Mouse (Mus musculus) bone marrow, adult 2 months (tissue): ENCODE measurements around the gene Cdc42bpg. TPM values are rescaled to one million over a fixed set of nuclear protein-coding genes. Genes with fewer than 3 reads are reported as not detected.

Experiments
- H3K27ac ChIP-seq: fragments of 200-500 bp; 2 replicates; pipeline ENCODE4 v1.5.1; 2012; ENCODE audit warnings: low read depth, mild to moderate bottlenecking, control low read depth, inconsistent platforms, low read length; ENCODE audit not compliant: control insufficient read depth, poor library complexity, insufficient read depth
- H3K4me1 ChIP-seq: fragments of 200-500 bp; 2 replicates; pipeline ENCODE4 v1.6.1; 2011; ENCODE audit warnings: low read length; ENCODE audit not compliant: control insufficient read depth, insufficient read depth
- H3K4me3 ChIP-seq: fragments of 200-500 bp; replicated peaks from 2 replicates; pipeline ENCODE3; 2011; ENCODE audit warnings: mild to moderate bottlenecking, low read depth, low read length, control low read depth; ENCODE audit not compliant: control insufficient read depth
- CTCF ChIP-seq: fragments of 200-500 bp; IDR thresholded peaks from 2 replicates; pipeline ENCODE4 v1.5.1; 2011; ENCODE audit warnings: low read length, control low read depth; ENCODE audit not compliant: control insufficient read depth, insufficient read depth
- POLR2A ChIP-seq: fragments of 200-500 bp; IDR thresholded peaks from 2 replicates; pipeline ENCODE4 v1.6.1; 2011; ENCODE audit warnings: low read depth, mild to moderate bottlenecking, control low read depth, low read length, borderline replicate concordance; ENCODE audit not compliant: control insufficient read depth
- whole genome bisulfite sequencing: fragments of 180-500 bp; shearing (Covaris S2); methylation state at CpG from one replicate; pipeline ENCODE4 v1.1.7; 2018; 5-methylcytosine and 5-hydroxymethylcytosine counted together
- polyA plus RNA-seq: library from polyadenylated mRNA; stranded (reverse); fragments of >200 nt; gene quantifications from 2 replicates; pipeline ENCODE4 v1.2.4, GENCODE M21; 2011; ENCODE audit warnings: low replicate concordance; ENCODE audit not compliant: missing spikeins, insufficient read depth, insufficient read length

The Cdc42bpg gene
- polyA plus RNA-seq, 1 experiment = 13.6 TPM

GRCm38 (mm10) chr19:6321786-6322621, 15.7 kb downstream of the Cdc42bpg start:
- Histone ChIP-seq H3K4me3 (no peak overlapping the region), H3K4me1 (no peaks in the 10 kb centered on the region), H3K27ac (no peak overlapping the region)
- WGBS = 89% methylated on average over 33 of the region's 33 CpGs
- no peak for TF ChIP-seq POLR2A
- no peak for TF ChIP-seq CTCF

- Histone ChIP-seq H3K4me3 (no peak overlapping the region), H3K4me1 (no peaks in the 10 kb centered on the region), H3K27ac (no peak overlapping the region)
- TF ChIP-seq POLR2A (no peak), CTCF (no peak)
- 86% methylated on average over 9 of the region's 9 CpGs for WGBS
Measured at GRCm38 (mm10) chr19:6324751-6325150, 18.5 kb downstream of the Cdc42bpg start.

GRCm38 (mm10) chr19:6331178-6331577, 24.9 kb downstream of the Cdc42bpg start:
- TF ChIP-seq CTCF = no peak
- no peak for TF ChIP-seq POLR2A
- H3K4me3 ChIP-seq = no peak overlapping the region
- H3K4me1 ChIP-seq = peaks cover 2% of the 10 kb centered on the region; the same call in 1 of the 2 replicates
- peak overlapping the region; percentile 56; the same call in 1 of the 2 replicates for H3K27ac ChIP-seq
- 2% methylated on average over 5 of the region's 5 CpGs for WGBS

DNA sequence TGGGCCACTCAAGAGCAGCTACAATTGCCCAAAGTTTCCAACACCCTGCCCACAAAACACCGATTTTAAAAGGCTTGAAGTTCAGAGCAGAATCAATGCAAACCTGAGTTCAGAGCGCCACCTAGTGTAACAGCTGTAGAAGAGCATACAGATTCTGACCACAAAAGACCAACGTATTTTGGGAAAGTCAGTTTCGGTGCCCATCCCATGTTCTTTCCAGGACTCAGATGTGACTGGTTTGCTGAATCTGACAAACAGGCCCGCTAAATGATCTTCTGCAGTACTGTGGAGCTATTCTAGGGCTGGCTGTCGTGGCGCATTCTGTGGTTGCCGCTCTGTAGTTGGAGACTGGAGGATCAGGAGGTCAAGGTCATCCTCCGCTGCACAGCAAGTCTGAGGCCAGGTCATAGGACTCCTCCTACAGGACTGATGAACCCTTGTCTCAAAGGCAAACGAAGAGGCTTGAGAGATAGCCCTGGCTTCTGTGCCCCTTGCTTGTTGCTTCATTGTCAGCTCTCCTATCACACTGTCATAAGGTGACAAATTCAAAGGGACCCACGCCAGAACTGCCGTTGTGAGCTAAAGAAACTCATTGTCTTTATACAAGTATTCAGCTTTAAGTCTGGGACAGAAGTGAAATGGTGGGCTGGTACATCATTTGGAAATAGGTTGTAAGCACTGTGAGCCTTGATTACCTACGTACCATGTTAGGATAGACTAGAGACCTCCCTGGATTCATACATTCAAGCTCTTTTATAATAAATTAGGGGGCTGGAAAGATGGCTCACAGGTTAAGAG, 25.7 kb downstream of the Cdc42bpg start:
- H3K4me3 ChIP-seq = peak overlapping the region; percentile 23
- H3K27ac ChIP-seq = peak overlapping the region; percentile 2; the same call in 1 of the 2 replicates
- H3K4me1 ChIP-seq = peaks cover 2% of the 10 kb centered on the region; the same call in 1 of the 2 replicates
- peak; percentile 37 for TF ChIP-seq CTCF
- no peak for TF ChIP-seq POLR2A
- 24% methylated on average over 13 of the region's 13 CpGs for WGBS

DNA sequence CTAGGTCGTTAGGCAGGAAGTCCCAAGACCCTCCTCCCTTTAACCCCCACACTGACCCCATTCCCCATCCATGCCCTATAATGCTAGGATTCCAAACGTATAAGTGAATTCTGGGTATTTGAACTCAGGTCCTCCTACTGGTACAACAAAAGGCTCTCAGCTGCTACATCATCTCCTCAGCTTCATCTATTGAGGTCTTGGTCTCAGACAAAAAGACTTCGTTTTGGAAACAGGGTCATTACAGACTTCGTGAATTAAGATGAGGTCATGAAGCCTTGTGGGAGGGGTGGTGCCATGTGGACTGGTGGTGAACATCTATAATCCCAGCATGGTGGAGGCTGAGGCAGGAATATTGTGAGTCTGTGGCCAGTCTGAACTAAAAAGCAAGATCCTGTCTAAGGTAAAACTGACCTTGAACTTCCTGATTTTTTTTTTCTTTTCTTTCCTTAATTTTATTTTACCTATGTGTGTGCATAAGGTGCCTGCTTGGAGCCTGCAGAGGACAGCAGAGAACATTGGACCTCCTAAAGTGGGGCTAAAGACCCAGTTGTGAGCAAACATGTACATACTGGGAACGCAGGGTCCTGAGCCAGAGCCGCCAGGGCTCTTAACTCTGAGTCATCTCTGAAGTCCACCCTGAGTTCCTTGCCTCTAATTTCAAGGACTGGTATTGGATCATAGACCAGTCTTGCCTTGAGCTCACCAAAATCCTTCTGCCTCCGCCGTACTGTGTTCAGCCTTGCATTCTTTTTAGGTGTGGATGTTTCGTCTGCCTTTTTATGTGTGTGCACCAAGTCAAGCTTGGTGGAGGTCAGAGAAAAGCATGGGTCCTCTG, 27.7 kb downstream of the Cdc42bpg start:
- Histone ChIP-seq H3K4me3 (peak overlapping the region; percentile 73), H3K4me1 (peaks cover 2% of the 10 kb centered on the region; the same call in 1 of the 2 replicates), H3K27ac (peak overlapping the region; percentile 16; the same call in 1 of the 2 replicates)
- no peak for TF ChIP-seq POLR2A
- no peak for TF ChIP-seq CTCF
- WGBS = 53% methylated on average over 9 of the region's 9 CpGs

DNA sequence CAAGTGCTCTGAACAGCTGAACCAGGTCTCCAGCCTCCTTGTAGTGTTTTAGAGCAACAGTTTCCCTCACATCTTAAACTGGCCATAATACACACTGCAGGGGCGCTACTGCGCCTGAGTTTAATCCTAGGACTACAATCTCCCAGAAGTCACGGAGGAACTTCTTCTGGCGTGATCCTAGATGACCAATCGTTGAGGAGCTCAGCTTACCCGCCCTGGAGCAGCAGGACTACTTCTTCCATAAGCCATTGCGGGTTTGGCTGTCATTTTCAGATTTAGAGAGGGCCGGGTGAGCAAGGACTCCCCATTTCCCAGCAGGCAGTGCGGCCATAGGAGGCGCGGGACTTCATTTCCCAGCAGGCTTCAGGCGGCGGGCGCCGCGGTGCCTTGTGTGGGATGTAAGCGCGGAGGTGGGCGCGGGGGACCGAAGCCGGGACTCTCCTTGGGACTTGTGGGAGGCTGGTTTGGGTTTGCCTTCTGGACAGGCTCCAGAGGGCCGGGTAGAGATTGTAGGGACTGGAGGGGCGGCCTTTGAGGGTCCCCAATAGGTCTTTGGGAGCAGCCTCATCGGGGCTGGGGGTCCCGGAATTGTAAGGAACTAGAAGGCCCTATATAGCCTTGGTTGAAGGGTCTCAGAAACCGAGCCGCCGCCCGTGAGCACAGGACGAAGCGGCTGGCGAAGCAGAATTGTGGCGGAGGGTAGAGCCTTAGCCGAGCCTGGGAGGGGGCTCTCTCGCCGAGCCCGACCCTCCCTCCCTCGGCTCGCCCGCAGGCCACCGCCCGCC, 28.6 kb downstream of the Cdc42bpg start, which contains the start of gene Men1:
TSS of gene Men1 (plus strand) at position 307 of the 785 bp plus-strand sequence.
- WGBS = under 1% methylated on average over 43 of the region's 43 CpGs
- Histone ChIP-seq H3K27ac (peak within 1 kb of the TSS; percentile 65), H3K4me1 (peaks cover 2% of the 10 kb centered on the region; the same call in 1 of the 2 replicates), H3K4me3 (peak within 1 kb of the TSS; percentile 73)
- TF ChIP-seq POLR2A = peak; percentile 35; the same call in 1 of the 2 replicates
- TF ChIP-seq CTCF = no peak

- peak overlapping the region; percentile 73 for H3K4me3 ChIP-seq
- peak overlapping the region; percentile 65 for H3K27ac ChIP-seq
- no peak for TF ChIP-seq CTCF
- TF ChIP-seq POLR2A = peak; percentile 30; the same call in 1 of the 2 replicates
- H3K4me1 ChIP-seq = peaks cover 3% of the 10 kb centered on the region; the same call in 1 of the 2 replicates
- WGBS = under 1% methylated on average over 25 of the region's 25 CpGs
Measured at GRCm38 (mm10) chr19:6335458-6335827, 29.2 kb downstream of the Cdc42bpg start.
